Mouse (Mus musculus) embryonic facial prominence, embryonic 11.5 days (tissue): ENCODE measurements around the gene Styx. TPM values are rescaled to one million over a fixed set of nuclear protein-coding genes. Genes with fewer than 3 reads are reported as not detected.

Experiments used
- ATAC-seq: fragments of 200-750 bp; cut with Nextera tagmentation; replicated peaks from 2 replicates; pipeline ENCODE4 v1.8.0; 2017; ENCODE audit warnings: low read depth; ENCODE audit not compliant: insufficient number of reproducible peaks, low FRiP score, low TSS enrichment
- DNase-seq: peaks from one replicate; pipeline ENCODE4 v3.0.0-alpha.2; 2015; ENCODE audit warnings: low spot score
- H3K27ac ChIP-seq: fragments of 300-500 bp; sonication (generic); replicated peaks from 2 replicates; pipeline ENCODE4 v1.5.1; 2014; ENCODE audit warnings: mild to moderate bottlenecking, low read depth, low read length, control low read depth
- H3K27me3 ChIP-seq: fragments of 300-500 bp; sonication (generic); 2 replicates; pipeline ENCODE4 v1.6.1; 2014; ENCODE audit warnings: mild to moderate bottlenecking, low read length, moderate library complexity, mixed read lengths; ENCODE audit not compliant: control insufficient read depth, insufficient read depth
- H3K36me3 ChIP-seq: fragments of 300-500 bp; sonication (generic); replicated peaks from 2 replicates; pipeline ENCODE4 v1.6.1; 2014; ENCODE audit warnings: low read depth, mild to moderate bottlenecking, low read length, moderate library complexity, mixed read lengths; ENCODE audit not compliant: control insufficient read depth, insufficient read depth
- H3K4me1 ChIP-seq: fragments of 300-500 bp; sonication (generic); 2 replicates; pipeline ENCODE4 v1.6.1; 2014; ENCODE audit warnings: low read length, mixed read lengths; ENCODE audit not compliant: control insufficient read depth, insufficient read depth
- H3K4me2 ChIP-seq: fragments of 300-500 bp; sonication (generic); 2 replicates; pipeline ENCODE4 v1.6.1; 2014; ENCODE audit warnings: low read depth, mild to moderate bottlenecking, control low read depth, low read length, moderate library complexity
- H3K4me3 ChIP-seq: fragments of 300-500 bp; sonication (generic); 2 replicates; pipeline ENCODE4 v1.5.1; 2014; ENCODE audit warnings: low read depth, low read length, control low read depth
- H3K9ac ChIP-seq: fragments of 300-500 bp; sonication (generic); replicated peaks from 2 replicates; pipeline ENCODE4 v1.6.1; 2014; ENCODE audit warnings: mild to moderate bottlenecking, control low read depth, low read length
- H3K9me3 ChIP-seq: fragments of 300-500 bp; sonication (generic); replicated peaks from 2 replicates; pipeline ENCODE4 v1.6.1; 2016; ENCODE audit warnings: mild to moderate bottlenecking, low read length, inconsistent platforms, mixed read lengths; ENCODE audit not compliant: control insufficient read depth
- WGBS: fragments of 180-500 bp; shearing (Covaris S2); extraction: QIAGEN DNeasy Blood & Tissue Kit; methylation state at CpG from one replicate; pipeline ENCODE4 v1.1.7; 2014; 5-methylcytosine and 5-hydroxymethylcytosine counted together
- polyA plus RNA-seq: library from polyadenylated mRNA; unstranded; fragments of >200 nt; fragmentation: Nextera tagmentation; extraction: Ambion mirVana; gene quantifications from 2 replicates; pipeline ENCODE4 v1.2.1, GENCODE M21; 2014

The Styx gene
- polyA plus RNA-seq, 1 experiment from 2014 or later, result 33.4 TPM

- no peaks in the 10 kb centered on the region for H3K27me3 ChIP-seq
- H3K4me1 ChIP-seq, result no peaks in the 10 kb centered on the region
- H3K36me3 ChIP-seq, result peaks cover 9% of the 10 kb centered on the region; the same call in 1 of the 2 replicates
- no peak overlapping the region for H3K27ac ChIP-seq
- no peak for ATAC-seq
- no peak overlapping the region for H3K9ac ChIP-seq
- DNase-seq, result no peak
- H3K9me3 ChIP-seq, result no peaks in the 10 kb centered on the region
- WGBS, result 86% methylated on average over 6 of the region's 6 CpGs
- H3K4me3 ChIP-seq, result no peak overlapping the region
- H3K4me2 ChIP-seq, result no peak overlapping the region
Observed at GRCm38 (mm10) chr14:45380756-45381155, 29.9 kb downstream of the Styx start.

DNA sequence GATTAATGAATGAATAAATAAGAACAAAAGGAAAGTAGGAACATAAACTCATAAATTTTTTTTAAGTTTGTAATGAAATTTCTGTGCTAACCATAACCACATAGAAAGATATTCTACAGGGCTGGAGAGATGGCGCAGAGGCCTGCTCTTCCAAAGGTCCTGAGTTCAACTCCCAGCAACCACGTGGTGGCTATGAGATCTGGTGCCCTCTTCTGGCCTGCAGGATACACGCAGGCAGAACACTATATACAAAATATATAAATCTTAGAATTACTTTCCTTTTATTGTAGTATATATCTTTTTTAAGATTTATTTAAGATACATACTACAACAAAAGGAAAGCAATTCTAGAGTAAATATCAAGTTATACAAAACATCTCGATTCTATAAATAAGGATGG lies 32.0 kb downstream of the Styx start:
- Histone ChIP-seq H3K4me1 (no peaks in the 10 kb centered on the region), H3K36me3 (peaks cover 9% of the 10 kb centered on the region; the same call in 1 of the 2 replicates), H3K9ac (no peak overlapping the region), H3K27me3 (no peaks in the 10 kb centered on the region), H3K27ac (no peak overlapping the region), H3K9me3 (no peaks in the 10 kb centered on the region), H3K4me3 (no peak overlapping the region), H3K4me2 (no peak overlapping the region)
- DNase-seq (no peak), ATAC-seq (no peak)
- 79% methylated on average over 4 of the region's 4 CpGs for WGBS

GRCm38 (mm10) chr14:45385596-45385995 lies 34.7 kb downstream of the Styx start:
- no peak for ATAC-seq
- WGBS, result 97% methylated on average over 2 of the region's 2 CpGs

DNA sequence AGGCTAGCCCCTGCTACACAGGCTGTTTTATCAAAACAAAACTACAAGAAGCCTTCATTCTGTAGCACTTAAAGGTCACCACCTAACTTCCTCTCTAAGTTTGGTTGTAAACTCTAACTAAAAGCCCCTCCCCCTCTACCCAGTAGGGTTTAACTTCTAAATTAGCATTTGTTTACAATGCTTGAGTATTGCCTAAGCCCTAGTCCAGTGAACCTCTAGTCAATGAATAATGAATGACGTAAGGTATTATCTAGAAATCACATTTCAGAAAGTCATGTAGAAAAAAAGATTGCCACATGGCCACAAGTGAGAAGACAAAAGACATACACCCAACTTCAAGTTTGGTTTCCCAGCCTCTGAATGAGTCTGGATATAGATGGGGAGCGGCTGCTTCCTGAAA lies 36.6 kb downstream of the Styx start:
- ATAC-seq (no peak), DNase-seq (no peak)
- no peak overlapping the region for H3K9ac ChIP-seq
- peak overlapping the region; percentile 73; the same call in 1 of the 2 replicates for H3K4me3 ChIP-seq
- H3K27me3 ChIP-seq, result no peaks in the 10 kb centered on the region
- WGBS, result 23% methylated on average over 2 of the region's 2 CpGs
- H3K9me3 ChIP-seq, result no peaks in the 10 kb centered on the region
- 0 out of 2 replicates have a peak, but pooled peaks cover 2% of the 10 kb centered on the region for H3K36me3 ChIP-seq
- H3K4me1 ChIP-seq, result no peaks in the 10 kb centered on the region
- peak overlapping the region; percentile 80; the same call in 1 of the 2 replicates for H3K4me2 ChIP-seq
- H3K27ac ChIP-seq, result no peak overlapping the region

More at GRCm38 (mm10) chr14:45385596-45385995, 34.7 kb downstream of the Styx start:
- Histone ChIP-seq H3K36me3 (peaks cover 6% of the 10 kb centered on the region; the same call in 1 of the 2 replicates), H3K27me3 (no peaks in the 10 kb centered on the region), H3K9ac (no peak overlapping the region), H3K4me1 (no peaks in the 10 kb centered on the region), H3K9me3 (no peaks in the 10 kb centered on the region), H3K4me2 (no peak overlapping the region), H3K27ac (no peak overlapping the region), H3K4me3 (no peak overlapping the region)
- no peak for DNase-seq

DNA sequence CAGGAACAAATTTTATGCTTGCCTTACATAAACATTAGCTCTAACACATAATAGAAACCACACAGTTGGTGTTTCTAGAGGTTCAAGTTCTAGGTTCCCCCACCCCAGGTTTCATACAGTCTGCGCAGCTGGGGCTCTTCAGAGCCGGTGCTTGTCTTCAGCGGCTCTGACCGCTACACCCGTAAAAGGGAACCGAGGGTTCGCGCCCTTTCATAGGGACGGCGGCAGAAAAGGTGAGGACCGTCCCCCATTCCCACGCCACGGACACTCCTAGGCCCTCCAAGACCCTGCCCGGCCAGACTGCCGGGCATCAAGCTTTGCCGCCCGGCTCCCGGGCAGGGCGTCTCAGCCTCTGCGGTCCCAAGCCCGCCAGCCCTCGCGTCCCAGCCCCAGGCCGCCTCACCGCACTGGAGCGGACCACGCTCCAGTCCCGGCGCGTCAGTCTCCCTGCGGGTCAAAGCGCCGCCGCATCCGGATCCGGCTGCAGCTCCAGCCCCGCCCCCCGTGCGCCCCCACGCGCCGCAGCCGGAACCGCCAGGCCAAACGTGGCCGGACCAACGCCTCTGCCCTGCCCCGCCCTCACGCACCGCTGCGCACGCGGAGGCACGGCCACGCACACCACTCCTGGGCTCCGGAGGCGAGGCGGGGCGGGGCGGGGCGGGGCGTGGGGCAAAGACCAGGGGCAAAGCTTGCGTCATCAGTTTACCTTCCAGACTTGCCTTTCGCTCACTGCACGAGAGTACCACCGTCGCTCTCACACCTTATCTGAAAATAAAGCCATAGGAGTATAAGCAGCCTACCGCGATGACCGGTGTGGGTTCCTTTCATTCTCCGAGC lies 37.7 kb downstream of the Styx start:
- Histone ChIP-seq H3K9me3 (no peaks in the 10 kb centered on the region), H3K4me3 (peak overlapping the region; percentile 73), H3K9ac (peak overlapping the region; percentile 83), H3K4me2 (peak overlapping the region; percentile 80), H3K27me3 (no peaks in the 10 kb centered on the region), H3K4me1 (no peaks in the 10 kb centered on the region), H3K27ac (peak overlapping the region; percentile 56; the same call in 1 of the 2 replicates), H3K36me3 (no peaks in the 10 kb centered on the region)
- DNase-seq (peak; percentile 89), ATAC-seq (peak; percentile 96)
- under 1% methylated on average over 62 of the region's 71 CpGs for WGBS

- ATAC-seq, result peak; percentile 22; the same call in 1 of the 2 replicates
- 30% methylated on average over 3 of the region's 3 CpGs for WGBS
Observed at GRCm38 (mm10) chr14:45389194-45389593, 38.3 kb downstream of the Styx start.

GRCm38 (mm10) chr14:45399836-45400235 lies 48.9 kb downstream of the Styx start:
- Histone ChIP-seq H3K4me1 (no peaks in the 10 kb centered on the region), H3K27me3 (no peaks in the 10 kb centered on the region), H3K27ac (no peak overlapping the region), H3K4me2 (no peak overlapping the region), H3K9me3 (no peaks in the 10 kb centered on the region), H3K4me3 (no peak overlapping the region), H3K9ac (no peak overlapping the region), H3K36me3 (no peaks in the 10 kb centered on the region)
- DNase-seq, result no peak
- ATAC-seq, result no peak
- WGBS, result 80% methylated on average over 3 of the region's 3 CpGs

More at GRCm38 (mm10) chr14:45389194-45389593, 38.3 kb downstream of the Styx start:
- Histone ChIP-seq H3K9me3 (no peaks in the 10 kb centered on the region), H3K27ac (peak overlapping the region; percentile 56; the same call in 1 of the 2 replicates), H3K4me3 (peak overlapping the region; percentile 73), H3K27me3 (no peaks in the 10 kb centered on the region), H3K36me3 (no peaks in the 10 kb centered on the region), H3K4me1 (no peaks in the 10 kb centered on the region), H3K9ac (peak overlapping the region; percentile 83), H3K4me2 (peak overlapping the region; percentile 80)
- no peak for DNase-seq

- no peaks in the 10 kb centered on the region for H3K27me3 ChIP-seq
- no peaks in the 10 kb centered on the region for H3K4me1 ChIP-seq
- ATAC-seq (no peak), DNase-seq (no peak)
- H3K9me3 ChIP-seq, result no peaks in the 10 kb centered on the region
- H3K4me2 ChIP-seq, result no peak overlapping the region
- 86% methylated on average over 7 of the region's 7 CpGs for WGBS
- no peak overlapping the region for H3K9ac ChIP-seq
- no peak overlapping the region for H3K4me3 ChIP-seq
- no peak overlapping the region for H3K27ac ChIP-seq
- H3K36me3 ChIP-seq, result no peaks in the 10 kb centered on the region
Observed at GRCm38 (mm10) chr14:45403651-45404050, 52.8 kb downstream of the Styx start.
